21 mouse cellular contexts compared by ENCODE assay signal in the genomic region with DNA sequence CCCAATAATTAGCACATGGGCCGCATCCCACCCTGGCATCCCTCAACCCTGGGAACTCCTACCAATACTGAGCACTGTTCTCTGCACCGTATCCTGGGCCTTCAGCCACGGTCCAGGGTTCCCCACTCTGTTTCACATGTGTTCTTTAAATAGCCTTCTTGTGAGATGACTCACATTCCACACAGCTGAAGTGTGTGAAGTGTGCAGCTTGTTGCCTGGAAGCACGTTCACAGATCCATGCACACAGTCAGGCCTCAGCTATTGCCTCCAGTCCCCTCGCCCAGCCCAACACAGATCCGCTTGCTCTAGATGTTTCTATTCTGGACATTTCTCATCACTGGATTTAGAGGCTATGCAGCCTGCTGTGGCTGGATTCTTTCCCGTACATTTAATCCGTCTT. TPM values are rescaled to one million over a fixed set of nuclear protein-coding genes. Genes with fewer than 3 reads are reported as not detected.
A peak's percentile ranks its signal among the peaks of the same experiment; 100 is the strongest.
DNase-seq lines count a peak whose midpoint lies in the region; ATAC-seq and TF ChIP-seq lines count a peak whose summit lies in the region.
"Had no signal": no experiment of that assay in that cellular context is flagged by ENCODE, and none has a peak within 500 bp of the region (broad histone marks: within the 10 kb centered on the region; RNA-seq: fewer than 3 reads in every experiment).

No protein-coding gene starts in this region.

- no peak overlapping the region for H3K27ac ChIP-seq in heart, adult 2 months
- no peak overlapping the region for H3K27ac ChIP-seq in stomach, postnatal 0 days (replicated peaks)
- H3K27ac ChIP-seq: hindbrain, embryonic 14.5 days; liver, embryonic 15.5 days; midbrain, embryonic 12.5 days had no signal

- no peak for TF ChIP-seq CTCF in heart, adult 2 months (IDR thresholded peaks at IDR 0.05)
- no peak for TF ChIP-seq CTCF in stomach, postnatal 0 days (IDR thresholded peaks at IDR 0.05; ENCODE audit: low read depth)

- H3K36me3 ChIP-seq in heart, adult 2 months (ENCODE audit: control insufficient read depth, insufficient read depth, low read length): no peaks in the 10 kb centered on the region
- H3K36me3 ChIP-seq in stomach, postnatal 0 days (ENCODE audit: control insufficient read depth, insufficient read depth, low read length): no peaks in the 10 kb centered on the region
- H3K36me3 ChIP-seq: G1E; liver, embryonic 15.5 days; midbrain, embryonic 12.5 days had no signal

- H3K27me3 ChIP-seq in heart, adult 2 months (ENCODE audit: control insufficient read depth, insufficient read depth, low read length): no peaks in the 10 kb centered on the region
- H3K27me3 ChIP-seq in stomach, postnatal 0 days (ENCODE audit: control insufficient read depth, insufficient read depth, low read length): no peaks in the 10 kb centered on the region
- H3K27me3 ChIP-seq: liver, embryonic 15.5 days had no signal

- H3K9ac ChIP-seq in heart, adult 2 months (ENCODE audit: low read depth, low read length): no peak overlapping the region
- H3K9ac ChIP-seq in stomach, postnatal 0 days (ENCODE audit: low read length): no peak overlapping the region
- H3K9ac ChIP-seq: hindbrain, embryonic 14.5 days; liver, embryonic 15.5 days; midbrain, embryonic 12.5 days had no signal

- no peaks in the 10 kb centered on the region; the same call in none of the 2 replicates for H3K4me1 ChIP-seq in heart, adult 2 months (ENCODE audit: control insufficient read depth, insufficient read depth, low read length)
- H3K4me1 ChIP-seq in stomach, postnatal 0 days (replicated peaks; ENCODE audit: control insufficient read depth, insufficient read depth): no peaks in the 10 kb centered on the region; the same call in 1 of the 2 replicates
- H3K4me1 ChIP-seq: liver, embryonic 15.5 days; midbrain, embryonic 12.5 days had no signal

- H3K4me2 ChIP-seq in stomach, postnatal 0 days (replicated peaks; ENCODE audit: low read depth): no peak overlapping the region
- H3K4me2 ChIP-seq: hindbrain, embryonic 14.5 days; liver, embryonic 15.5 days; midbrain, embryonic 12.5 days had no signal

- intact Hi-C loops in heart, adult 2 months (cut with DNase I): no loop called here
- intact Hi-C loops in heart, postnatal 36 days (cut with DNase I): no loop called here

- H3K79me2 ChIP-seq in heart, adult 2 months (replicated peaks; ENCODE audit: control insufficient read depth, insufficient read depth, low read length): no peaks in the 10 kb centered on the region

- no peak for TF ChIP-seq POLR2A in heart, adult 2 months (IDR thresholded peaks at IDR 0.05; ENCODE audit: insufficient read depth, low read depth, low read length)

- TF ChIP-seq EP300 in heart, adult 2 months (IDR thresholded peaks at IDR 0.05; ENCODE audit: insufficient read depth, low read depth, low read length): peak; percentile 72
- TF ChIP-seq EP300 in stomach, postnatal 0 days (optimal IDR thresholded peaks at IDR 0.05): no peak

- no peak overlapping the region for H3K4me3 ChIP-seq in heart, adult 2 months
- H3K4me3 ChIP-seq in stomach, postnatal 0 days (ENCODE audit: low read depth, low read length): no peak overlapping the region
- H3K4me3 ChIP-seq: liver, embryonic 15.5 days; midbrain, embryonic 12.5 days had no signal

- ATAC-seq in stomach, postnatal 0 days (ENCODE audit: low FRiP score, low TSS enrichment): peak; percentile 25; the same call in 1 of the 2 replicates
- ATAC-seq: forebrain, embryonic 16.5 days had no signal

- peak in 1 of 2 experiments; percentile 26 for DNase-seq in heart, adult 2 months
- DNase-seq in heart, postnatal 36 days: no peak
- peak; percentile 57 for DNase-seq in right cerebral cortex, adult 18-20 months
- no peak for DNase-seq in right cerebral cortex, postnatal 4 days
- DNase-seq in heart, postnatal 4 days: peak; percentile 35
- DNase-seq in stomach, postnatal 0 days (ENCODE audit: low spot score): no peak
- no peak for DNase-seq in ovary, adult 18-20 months (ENCODE audit: low spot score)
- DNase-seq in lung, postnatal 14 days: no peak
- DNase-seq: adrenal gland, postnatal 36 days; gastrocnemius, postnatal 36 days; kidney, adult 11 months; kidney, postnatal 25 days; layer of hippocampus, postnatal 36 days; lung, postnatal 4 days had no signal

- no peaks in the 10 kb centered on the region for H3K9me3 ChIP-seq in stomach, postnatal 0 days (ENCODE audit: control insufficient read depth, low read length)
- H3K9me3 ChIP-seq: G1E; liver, embryonic 15.5 days; midbrain, embryonic 12.5 days had no signal

- 38% methylated on average over 8 of the region's 8 CpGs for WGBS in heart, adult 2 months
- WGBS in stomach, postnatal 0 days: 47% methylated on average over 8 of the region's 8 CpGs

RNA-seq across cellular contexts. Expression of a gene that starts 14.1 kb away (rescaled TPM):
- total RNA-seq in heart, adult 2 months (2021): 1 to 10 TPM; 1.1 to 2.1 TPM
- polyA plus RNA-seq in heart, adult 2 months (2012; rRNA removed): 7.7 and 9.4 TPM in 2 replicates
- 1 to 10 TPM; 1.4 to 2.4 TPM for total RNA-seq in heart, postnatal 36 days (2021)
- 1 to 10 TPM; 1.1 to 1.8 TPM for total RNA-seq in heart, postnatal 4 days (2021)
- polyA plus RNA-seq in stomach, postnatal 0 days (2015; fragmentation: Nextera tagmentation; extraction: Ambion mirVana): 0.13 and 0.22 TPM in 2 replicates
- total RNA-seq: common myeloid progenitor, adult 5-6 weeks; gastrocnemius, postnatal 36 days had no signal
- polyA plus RNA-seq: forebrain, embryonic 16.5 days; G1E had no signal

RNA-seq across cellular contexts. Expression of a gene that starts 36.8 kb away (rescaled TPM):
- total RNA-seq in heart, adult 2 months (2021): under 1 TPM; 0.44 to 0.77 TPM
- polyA plus RNA-seq in heart, adult 2 months (2012; rRNA removed): 1.1 and 1.4 TPM in 2 replicates
- total RNA-seq in heart, postnatal 36 days (2021): under 1 TPM; 0.19 to 0.43 TPM
- total RNA-seq in heart, postnatal 4 days (2021): under 1 TPM; 0.55 to 0.65 TPM
- polyA plus RNA-seq in stomach, postnatal 0 days (2015; fragmentation: Nextera tagmentation; extraction: Ambion mirVana): 0.07 and 0.13 TPM in 2 replicates
- total RNA-seq: common myeloid progenitor, adult 5-6 weeks; gastrocnemius, postnatal 36 days had no signal
- polyA plus RNA-seq: C2C12; G1E; liver, embryonic 15.5 days had no signal

Comparison
In these comparisons a context has a peak if more than half of its experiments do, and no peak if none do; other contexts are left out.
1. DNase-seq: peak in right cerebral cortex, adult 18-20 months (single experiment) and heart, postnatal 4 days (single experiment); none in heart, postnatal 36 days (0 of 2), right cerebral cortex, postnatal 4 days (single experiment), stomach, postnatal 0 days (single experiment), ovary, adult 18-20 months (single experiment) and lung, postnatal 14 days (single experiment).